Mouse (Mus musculus) retina, adult 2 months (tissue): ENCODE measurements around the gene Slc35e3.

Source experiments
- DNase-seq: peaks from one replicate; pipeline ENCODE4 v3.0.0-alpha.2; 2012; ENCODE audit warnings: low read depth, low spot score

Slc35e3 gene

DNA sequence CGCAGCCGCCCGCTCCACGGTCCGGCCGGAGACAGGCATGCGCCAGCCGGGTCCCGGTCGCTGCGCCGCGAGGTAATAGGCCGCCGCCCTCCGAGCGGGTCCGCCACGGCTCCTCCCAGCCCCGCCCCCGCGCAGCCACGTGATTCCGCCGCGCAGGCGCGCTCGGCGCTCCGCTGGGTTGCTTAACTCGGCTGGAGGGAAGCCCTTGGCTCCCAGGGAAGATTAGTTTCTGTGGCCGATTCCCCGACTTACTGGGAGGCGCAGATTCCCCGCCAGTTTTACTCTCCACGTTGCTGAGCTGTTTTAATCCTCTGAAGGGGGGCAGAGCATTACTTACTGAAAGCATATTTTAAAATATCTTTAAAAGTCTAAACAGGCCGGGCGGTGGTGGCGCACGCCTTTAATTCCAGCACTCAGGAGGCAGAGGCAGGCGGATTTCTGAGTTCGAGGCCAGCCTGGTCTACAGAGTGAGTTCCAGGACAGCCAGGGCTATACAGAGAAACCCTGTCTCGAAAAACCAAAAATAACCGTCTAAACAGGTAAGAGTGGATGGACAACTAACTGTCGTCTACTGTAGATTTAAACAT, at the start of gene Slc35e3:
TSS of gene Slc35e3 (minus strand) at position 69 of the 587 bp plus-strand sequence.
- DNase-seq = peak; percentile 91

DNA sequence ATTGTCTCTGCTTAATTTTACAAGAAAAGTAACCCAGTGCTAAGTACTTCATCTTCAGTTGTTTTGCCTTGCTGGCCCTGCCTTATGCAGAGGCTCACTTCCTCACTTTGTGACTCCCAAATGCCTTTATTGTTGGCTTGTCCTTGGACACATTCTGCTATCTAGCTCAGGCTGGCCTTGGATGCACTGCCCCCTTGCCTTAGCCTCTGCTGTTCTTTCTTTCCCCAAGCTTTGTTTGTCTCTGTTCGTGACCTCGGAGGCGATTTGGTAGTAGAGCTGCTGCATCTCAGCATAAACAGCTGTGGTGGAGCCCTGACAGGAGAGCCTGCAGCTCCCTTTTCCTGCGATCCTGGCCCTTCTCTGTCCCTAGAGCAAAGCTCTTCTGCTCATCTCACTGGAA, 49.0 kb upstream of the Slc35e3 start:
- no peak for DNase-seq

DNA sequence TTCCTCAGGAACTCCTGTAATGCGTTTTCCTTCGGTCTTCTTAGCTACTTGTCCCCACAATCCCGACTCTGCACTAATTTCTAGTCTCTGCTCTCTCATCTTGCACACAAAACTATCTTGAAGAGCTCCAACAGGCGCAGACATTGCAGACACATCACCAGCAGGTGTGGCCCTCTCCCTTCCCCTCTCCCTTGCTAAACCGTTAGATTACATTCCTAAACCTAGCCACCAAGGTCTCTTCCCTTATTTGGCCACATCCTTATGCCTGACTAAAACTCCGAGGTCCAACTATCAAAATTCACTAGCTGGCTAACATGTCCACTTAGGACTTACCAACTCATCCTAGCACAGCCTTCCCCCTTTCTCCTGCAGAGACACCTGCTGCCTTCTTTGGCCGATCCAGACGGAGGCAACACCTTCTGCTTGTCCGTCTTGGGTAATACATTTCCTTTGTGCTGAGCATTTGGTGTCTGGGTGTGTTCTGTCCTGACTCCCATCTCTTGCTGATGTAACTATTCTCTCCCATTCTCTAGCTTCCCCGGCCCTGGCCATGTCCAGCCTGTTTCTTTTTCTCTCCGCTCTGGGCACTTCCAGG, 47.4 kb upstream of the Slc35e3 start:
- DNase-seq = no peak

DNA sequence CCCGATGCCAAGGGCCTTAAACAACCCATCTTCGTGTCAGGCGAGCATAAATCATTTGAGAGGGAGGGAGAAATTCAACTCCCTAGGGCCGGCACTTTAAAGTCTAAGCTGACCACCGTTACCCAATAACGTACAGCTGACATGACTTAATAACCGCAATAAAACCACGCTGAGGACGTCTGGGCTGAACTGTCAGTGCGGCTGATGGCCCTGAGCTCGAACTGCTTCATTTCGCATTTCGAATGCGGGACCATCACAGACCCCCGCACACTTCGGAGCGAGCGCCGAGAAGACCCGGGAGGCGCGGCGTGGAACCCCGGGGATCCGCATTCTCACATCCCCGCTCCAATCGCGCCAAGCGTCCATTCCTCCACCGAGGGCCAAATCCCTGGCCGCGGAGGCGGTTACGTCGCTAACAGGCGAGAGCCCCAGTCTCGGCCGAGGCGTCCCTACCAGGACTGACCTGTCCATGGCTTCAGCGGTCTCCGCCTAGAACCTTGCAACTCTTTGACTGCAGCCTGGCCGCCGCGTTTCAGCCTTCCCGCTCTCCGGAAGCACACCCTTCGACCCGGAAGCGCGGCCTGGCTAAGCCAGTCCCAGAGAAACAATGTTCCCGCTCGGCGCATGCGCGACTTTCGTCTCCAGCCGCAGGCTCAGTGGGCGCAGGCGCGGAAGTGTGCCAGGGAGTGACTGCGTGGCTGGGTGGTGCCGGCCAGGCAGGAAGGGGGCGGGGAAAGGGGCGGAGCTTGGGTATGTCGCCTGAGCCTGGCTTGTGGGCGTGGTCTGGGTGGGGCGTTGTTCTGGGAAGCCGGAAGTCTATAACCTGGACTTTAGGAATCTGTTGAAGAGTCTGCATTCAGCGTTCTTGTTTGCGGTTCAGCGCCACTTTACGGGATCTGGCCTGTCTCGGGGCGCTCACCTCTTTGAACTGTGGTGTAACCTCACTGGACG, 46.3 kb upstream of the Slc35e3 start, which contains the start of gene Nup107:
TSS of gene Nup107 (minus strand) at position 565 of the 951 bp plus-strand sequence.
- DNase-seq = peak; percentile 100

DNA sequence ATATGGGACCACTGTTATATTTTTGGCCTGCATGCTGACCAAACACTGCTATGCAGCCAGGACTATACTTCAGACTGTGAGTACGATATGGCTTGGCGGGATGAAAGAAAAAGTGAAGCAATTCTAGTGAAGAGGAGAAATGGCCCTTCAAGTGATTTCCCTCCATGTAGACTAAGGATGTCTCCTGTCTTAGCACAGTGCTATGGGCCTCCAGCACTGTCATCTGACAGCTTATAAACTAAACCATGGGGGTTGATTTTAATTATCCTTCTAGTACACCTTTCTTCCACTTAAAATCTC, 45.0 kb upstream of the Slc35e3 start:
- no peak for DNase-seq

DNA sequence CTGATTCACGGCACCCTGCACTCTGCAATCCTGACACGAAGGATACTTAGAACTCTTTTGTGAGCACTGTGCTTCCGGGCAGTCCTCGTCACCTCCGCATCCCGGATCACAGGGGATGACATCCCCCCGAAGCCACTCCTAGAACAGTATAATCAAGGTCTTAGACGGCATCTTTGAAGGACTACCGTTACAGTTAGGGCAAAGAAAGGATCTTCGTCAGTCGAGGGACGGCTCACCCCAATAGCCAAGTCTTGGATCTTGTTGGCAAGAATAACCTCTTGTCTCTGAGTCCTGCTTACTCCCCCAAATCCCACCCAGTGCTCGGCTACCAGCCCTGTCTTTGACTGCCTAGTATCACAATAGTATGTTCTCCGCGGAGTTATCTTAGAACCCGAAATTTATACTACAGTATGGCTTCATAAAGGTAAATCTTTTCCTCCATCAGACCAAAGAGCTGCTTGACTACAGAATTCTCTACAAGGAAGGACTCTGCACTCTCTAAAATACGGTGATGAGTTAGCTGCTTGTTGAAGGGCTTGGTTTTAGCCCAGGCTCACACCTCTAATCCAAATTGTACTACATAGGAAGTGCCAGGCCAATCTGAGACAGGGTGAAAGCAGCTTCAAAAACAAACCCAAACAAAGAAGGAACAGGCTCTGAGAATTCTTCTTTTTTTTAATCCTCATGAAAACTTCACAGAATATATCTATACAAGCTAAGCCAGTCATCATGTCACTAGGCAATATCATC, 44.4 kb upstream of the Slc35e3 start:
- no peak for DNase-seq

DNA sequence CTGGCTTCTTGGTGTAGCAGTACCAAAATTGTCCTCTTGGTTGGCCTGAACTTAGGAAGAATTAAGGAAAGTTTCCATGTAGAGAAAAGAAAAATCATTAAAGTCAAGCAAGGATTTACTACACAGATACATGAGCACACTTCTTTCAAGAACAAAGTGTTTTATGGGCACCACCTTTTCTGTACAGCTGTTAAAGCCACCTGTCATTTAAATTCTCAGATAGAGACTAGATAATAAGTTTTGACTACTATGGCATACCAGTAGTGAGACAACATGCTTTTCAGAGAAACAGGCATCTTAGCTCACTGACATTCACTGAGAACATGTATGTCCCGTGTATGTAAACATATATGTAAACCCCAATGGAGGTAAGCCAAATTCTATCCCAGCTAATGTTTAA, 43.8 kb upstream of the Slc35e3 start:
- DNase-seq = no peak

DNA sequence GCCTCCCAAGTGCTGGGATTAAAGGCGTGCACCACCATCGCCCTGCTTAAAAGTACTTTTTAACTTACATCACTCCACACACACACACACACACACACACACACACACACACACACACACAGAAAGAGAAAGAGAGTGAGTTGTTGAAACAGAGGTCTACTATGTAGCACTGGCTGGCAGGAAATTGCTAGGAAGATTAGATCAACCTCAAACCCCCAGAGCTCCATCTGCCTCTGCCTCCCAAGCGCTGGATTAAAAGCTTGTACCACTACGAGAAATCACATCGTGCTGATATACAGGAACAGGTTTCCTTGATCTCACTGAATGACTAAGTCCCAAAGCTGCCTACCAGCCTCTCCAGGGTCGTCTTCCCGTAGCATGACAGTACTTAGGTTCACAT, 38.5 kb upstream of the Slc35e3 start:
- DNase-seq = no peak

DNA sequence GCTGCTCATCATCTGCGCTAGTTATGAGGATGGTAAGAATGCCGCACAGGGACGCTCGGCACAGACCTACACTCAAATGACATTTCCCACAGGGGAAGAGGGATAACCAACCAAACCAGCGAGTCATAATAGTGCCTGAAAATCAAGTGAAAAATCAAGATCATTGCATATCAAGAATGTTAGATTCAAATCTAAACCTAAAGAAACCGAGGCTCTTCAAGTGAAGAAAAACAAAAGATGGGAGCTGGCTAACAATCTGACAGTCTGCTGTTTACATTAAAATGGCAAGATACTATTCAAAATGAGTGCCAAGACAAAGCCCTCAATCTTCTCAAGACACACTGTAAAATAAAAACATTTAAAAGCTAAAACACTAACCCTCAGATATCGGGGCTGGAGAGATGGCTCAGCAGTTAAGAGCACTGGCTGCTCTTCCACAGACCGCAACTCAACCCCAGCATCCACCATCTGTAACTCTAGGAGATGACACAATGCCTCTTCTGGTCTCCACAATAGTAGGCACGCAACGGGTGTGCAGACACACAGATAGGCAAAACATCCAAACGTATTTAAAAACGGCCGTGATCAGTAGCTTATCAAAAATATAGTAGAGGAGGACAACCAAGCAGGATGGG, 37.7 kb upstream of the Slc35e3 start:
- DNase-seq = no peak

DNA sequence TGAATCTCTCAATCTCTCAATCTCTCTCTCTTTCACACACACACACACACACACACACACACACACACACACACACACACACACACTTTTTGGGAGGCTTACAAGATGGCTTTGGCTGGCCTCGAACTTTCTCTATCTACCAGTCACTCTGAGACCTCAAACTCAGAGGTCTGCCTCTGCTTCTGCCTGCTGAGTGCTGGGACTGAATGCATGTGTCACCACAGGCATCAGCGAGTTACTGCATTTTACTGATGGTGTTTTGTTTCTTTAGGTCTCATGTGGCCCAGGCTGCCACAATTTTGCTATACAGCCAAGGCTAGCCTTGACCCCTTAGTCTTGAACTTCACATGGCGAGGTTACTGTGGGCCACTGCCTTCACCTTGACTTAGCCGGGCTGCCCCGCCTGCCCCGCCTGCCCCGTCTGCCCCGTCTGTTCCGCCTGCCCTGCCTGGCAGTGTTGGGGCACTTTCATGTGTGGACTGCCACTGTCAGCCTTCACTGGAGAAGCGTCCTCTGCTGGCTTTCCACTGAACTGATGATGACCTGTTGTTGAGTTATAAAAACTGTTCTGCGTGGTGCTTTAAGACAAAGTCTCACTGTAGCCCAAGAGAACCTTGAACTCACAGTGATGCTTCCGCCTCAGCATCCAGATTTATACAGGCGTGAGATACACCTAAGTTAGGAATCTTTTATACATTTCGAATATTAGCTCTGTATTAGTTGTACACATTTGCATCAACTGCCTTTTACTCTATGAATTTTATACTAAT, 36.5 kb upstream of the Slc35e3 start:
- no peak for DNase-seq

DNA sequence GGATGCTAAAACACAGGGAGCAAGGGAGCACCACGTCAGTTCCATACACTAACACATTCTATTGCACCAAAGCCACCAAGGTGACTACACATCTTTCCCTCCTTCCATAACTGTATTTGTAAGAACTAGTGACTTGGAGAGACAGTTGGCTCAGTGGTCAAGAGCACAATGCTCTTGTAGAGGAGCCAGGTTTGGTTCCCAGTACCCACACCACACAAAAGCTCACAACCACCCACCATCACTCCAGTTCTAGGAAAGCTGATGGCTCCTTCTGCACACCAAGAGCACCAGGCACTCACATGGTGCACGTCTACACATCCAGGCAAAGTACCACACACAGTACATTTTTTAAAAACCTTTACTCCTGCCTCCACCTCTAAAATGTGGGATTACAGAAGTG, 35.9 kb upstream of the Slc35e3 start:
- no peak for DNase-seq

DNA sequence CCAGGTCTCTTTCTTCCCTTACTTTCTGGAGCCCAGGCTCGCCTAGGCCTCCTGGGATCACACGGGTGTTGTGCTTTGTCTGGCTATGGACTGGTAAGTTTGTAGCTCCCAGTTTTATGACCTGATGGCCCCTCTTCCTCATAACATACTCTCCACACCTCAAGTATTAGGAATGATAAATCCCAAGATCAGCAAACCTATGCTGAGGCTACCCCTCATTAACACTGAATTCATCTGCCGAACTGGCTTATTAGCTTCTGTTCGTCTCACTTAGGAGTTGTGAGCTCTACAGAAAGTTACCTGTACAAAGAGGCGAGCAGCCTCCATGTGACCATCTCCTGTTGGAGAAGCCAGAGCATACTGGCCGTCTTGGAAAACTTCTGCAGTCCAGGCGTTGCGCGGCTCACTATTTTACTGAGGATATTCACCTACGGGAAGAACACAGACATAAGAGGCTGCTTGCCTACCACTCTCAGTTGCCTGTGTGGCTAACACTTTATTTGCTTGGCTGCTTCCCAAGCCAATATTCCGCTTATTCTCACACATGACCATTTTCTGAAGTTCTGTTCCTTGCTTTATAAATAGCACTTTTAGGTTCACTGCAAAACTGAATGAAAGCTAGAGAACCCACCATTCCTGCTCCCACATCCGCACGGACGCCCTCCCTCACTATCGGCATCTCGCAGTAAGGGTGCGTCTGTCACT, 35.0 kb upstream of the Slc35e3 start:
- DNase-seq = no peak

DNA sequence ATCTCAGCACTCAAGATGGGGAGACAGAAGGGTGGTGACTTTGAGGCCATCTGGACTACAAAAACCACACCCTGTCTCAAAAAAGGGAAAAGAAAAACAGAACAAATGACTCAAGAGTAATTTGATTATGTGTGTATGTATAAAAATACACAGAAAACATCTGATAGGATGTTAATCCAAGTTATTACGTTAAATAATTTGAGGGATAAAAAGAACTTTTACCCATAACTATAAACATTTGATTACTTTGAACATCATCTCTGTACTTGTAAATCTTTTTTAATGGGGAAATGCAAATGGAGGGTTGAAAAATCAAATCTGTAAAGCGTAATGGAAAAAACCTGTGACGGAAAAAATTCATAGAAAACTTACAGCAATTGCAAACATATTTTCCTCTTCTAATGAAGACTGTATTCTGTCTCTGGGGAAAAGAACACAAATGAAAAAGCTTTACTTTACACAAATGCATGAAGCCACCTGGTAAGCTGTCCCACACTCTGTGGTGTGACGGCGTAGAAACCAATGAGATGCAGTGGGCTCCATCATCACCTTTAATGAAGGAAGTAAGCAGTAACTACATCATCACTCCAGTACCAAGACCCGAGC, 34.2 kb upstream of the Slc35e3 start:
- no peak for DNase-seq

DNA sequence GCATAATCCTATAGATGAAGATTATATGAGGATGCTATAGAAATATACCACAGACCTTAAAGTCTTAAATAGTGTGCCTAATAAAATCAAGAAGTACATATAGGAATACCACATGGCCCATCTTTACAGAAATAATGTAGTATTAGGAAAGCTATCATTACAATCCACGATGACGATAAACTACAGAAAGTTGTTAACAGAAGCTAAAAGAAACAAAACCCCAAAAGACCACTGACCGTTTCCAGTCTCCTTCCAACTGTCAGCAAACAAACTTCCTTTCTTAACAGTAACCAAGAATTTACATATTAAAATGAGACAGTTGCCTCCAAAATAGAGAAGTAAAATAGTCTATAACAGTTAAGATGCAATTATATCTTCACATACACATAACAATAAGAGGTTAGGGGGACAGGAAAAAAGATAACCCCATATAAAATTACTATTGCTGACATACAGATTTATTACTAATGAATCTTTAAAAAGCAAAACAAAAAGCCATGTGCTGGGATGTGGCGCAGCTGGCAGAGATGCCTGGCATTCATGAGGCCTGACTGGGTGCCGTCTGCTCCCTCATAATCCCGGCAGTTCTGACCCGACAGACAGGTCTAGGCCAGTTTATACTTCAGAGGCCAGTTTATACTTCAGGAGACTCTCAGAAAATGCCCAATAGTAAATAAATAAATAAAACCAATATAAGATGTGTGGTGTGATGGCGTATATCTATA, 33.6 kb upstream of the Slc35e3 start:
- DNase-seq = no peak

DNA sequence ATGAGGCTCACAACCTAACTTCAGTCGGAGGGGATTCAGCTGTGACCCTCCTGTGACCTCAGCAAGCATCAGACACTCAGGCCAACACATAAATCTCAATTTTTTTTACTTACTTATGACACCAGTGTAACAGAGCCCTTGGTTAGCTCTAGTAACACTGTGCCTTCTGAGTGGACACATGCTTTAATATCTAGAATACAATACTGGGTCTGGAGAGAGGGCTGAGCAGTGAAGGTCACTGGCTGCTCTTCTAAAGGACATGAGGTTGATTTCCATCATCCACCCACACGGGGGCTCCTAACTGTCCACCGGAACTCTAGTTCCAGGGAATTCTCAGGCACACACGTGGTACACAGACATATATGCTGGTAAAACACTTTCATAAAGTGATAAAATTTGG, 32.8 kb upstream of the Slc35e3 start:
- no peak for DNase-seq

DNA sequence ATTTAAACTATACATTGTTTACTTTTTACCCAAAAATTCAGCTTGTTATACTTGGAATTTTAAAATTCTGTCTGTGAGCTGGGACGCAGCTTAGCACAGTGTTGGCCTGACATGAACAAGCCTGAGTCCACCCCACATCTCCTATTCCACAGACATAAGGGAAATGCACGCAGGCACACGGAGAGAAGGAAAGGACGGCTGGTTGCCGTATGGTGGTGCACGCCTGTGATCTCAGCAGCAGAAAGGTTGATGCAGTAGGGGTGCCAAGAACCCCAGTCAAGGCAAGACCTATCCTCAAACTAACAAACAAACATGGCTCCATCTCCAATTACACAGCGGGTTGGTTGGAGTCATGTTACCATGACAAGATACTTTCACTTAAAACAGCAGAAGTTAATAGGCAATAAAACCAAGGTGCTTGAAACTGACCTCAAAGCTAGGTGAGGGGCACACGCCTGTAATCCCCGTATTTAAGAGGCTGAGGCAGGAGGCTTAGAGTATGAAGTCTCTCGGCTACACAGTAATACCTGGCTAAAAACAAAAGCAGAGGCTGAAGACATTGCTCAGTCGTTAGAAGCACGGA, 32.3 kb upstream of the Slc35e3 start:
- no peak for DNase-seq

DNA sequence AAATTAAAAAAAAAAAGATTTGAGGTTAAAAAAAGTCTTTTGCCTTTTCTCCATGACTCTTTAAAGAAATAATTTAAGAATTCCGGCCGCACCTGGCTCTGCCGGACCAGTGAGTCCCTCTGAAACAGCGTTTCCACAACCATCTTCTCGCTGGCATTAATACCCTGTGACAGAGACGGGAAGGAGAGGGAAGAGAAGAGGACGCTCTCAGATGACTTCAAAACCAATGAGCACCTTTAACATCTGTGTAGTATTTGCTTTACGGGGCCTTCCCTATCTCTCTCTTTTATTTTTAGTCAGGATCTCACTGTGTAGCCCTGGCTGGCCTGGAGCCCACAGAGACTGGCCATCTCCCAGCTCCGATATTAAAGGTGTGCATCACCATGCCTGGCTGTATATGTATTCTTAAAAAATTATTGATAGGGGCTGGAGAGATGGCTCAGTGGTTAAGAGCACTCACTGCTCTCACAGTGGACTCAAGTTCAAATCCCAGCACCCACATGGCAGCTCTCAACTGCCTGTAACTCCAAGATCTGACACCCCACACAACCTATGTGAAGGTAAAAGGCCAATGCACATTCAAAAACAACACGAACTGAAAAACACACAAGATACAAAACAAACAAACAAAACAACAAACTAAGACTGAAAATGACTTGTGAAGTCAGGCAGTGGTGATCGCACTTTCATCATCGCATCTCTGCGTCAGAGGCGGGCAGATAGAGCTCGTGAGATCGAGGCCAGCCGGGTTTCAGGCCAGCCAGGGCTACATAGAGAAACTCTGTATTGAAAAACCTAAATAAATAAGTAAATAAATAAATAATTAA, 31.5 kb upstream of the Slc35e3 start:
- no peak for DNase-seq

DNA sequence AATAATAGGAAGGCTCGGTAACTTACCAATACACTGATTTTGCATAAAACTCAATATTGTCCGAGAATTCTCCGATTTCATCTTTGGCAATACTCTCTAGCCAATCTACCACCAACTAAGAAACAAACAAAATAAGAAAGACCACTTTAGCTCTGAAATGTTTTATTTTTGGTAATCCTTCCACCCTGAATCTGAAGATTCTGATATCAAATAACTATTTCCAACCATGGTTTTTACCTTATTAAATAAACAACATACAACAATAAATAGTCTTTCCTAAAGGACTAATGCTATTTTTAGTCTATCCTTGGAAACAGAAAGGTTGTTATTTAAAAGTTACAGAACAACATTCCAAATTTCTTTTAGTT, 30.9 kb upstream of the Slc35e3 start:
- DNase-seq = no peak
